Mouse (Mus musculus) olfactory bulb, adult 2 months (tissue): ENCODE measurements around the gene Foxred2.

Experiments used
- CTCF ChIP-seq: fragments of 200-500 bp; IDR thresholded peaks from 2 replicates; pipeline ENCODE4 v1.5.1; 2012; ENCODE audit warnings: low read depth, mild to moderate bottlenecking, low read length, moderate library complexity; ENCODE audit not compliant: insufficient read depth
- POLR2A ChIP-seq: fragments of 200-500 bp; IDR thresholded peaks from 2 replicates; pipeline ENCODE4 v1.6.1; 2012; ENCODE audit warnings: mild to moderate bottlenecking, low read depth, low read length, moderate library complexity; ENCODE audit not compliant: insufficient read depth

- TF ChIP-seq POLR2A (no peak), CTCF (no peak)
Measured at GRCm38 (mm10) chr15:77933222-77933621, 23.3 kb downstream of the Foxred2 start.
